Mouse (Mus musculus): ENCODE measurements at regions not wholly inside any gene's neighbourhood (a gene's known extent, or its start where the extent isn't known, plus 50 kb on each side); places are given as distances from the start of the nearest gene placed in this dataset.

DNA sequence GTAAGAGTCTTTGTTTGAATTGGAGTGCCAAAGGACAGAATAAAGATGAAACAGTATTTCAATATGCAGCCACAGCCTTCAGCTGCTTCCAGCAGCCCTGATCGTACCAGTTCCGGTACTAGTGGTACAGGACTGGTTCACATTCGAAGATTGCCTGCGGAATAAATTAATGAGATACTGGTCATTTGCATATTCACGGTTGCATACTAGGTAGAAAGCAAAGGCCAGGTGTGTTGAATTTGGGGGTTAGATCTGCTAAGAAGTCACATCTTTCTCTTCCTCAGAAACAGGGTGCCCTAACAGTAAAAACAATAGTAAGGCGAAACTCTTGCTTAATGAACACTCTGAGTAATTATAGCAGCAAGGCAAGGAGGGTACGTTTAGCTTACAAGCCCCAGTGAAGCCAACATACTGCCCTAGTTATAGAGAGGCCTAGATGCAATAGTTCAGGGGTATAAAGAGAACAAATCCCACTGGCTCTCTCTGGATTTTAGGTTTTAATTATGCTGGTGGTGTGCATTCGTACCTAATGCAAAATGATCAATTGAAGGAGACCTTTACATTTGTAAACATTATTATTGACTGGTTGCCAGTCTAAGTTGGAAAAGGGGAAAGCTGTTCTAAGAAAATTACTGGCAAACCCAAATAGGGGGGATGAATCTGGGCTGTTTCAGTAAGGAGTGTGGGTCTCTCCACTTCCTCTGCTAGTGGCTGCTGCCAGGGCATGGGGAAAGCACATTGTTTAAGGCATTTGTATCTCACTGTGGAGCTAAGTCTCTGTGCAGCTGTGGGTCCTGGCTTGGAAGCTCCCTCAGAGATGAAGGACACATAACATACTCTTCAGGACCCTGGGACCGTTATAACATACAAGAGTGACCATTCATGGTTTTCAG, 435.3 kb upstream of the Pou3f3 start:
- no peak overlapping the region for H3K27ac ChIP-seq (ENCODE audit: insufficient read depth, low read length)
- no peaks in the 10 kb centered on the region for H3K9me3 ChIP-seq (replicated peaks; ENCODE audit: control insufficient read depth, insufficient read depth, low read length, poor library complexity, severe bottlenecking)
- H3K9ac ChIP-seq (ENCODE audit: low read depth, poor library complexity, severe bottlenecking) = no peak overlapping the region
- H3K36me3 ChIP-seq (ENCODE audit: control insufficient read depth, insufficient read depth, low read length, poor library complexity, severe bottlenecking) = no peaks in the 10 kb centered on the region
- no peaks in the 10 kb centered on the region for H3K27me3 ChIP-seq (ENCODE audit: control insufficient read depth, insufficient read depth, low read length, poor library complexity, severe bottlenecking)
- no peaks in the 10 kb centered on the region for H3K4me1 ChIP-seq (ENCODE audit: control insufficient read depth, insufficient read depth, low read length)
- H3K4me3 ChIP-seq (ENCODE audit: low read depth, low read length) = no peak overlapping the region
- TF ChIP-seq EP300 (IDR thresholded peaks at IDR 0.05; ENCODE audit: insufficient read depth, low read depth, low read length) (no peak), POLR2A (IDR thresholded peaks at IDR 0.05; ENCODE audit: insufficient read depth, low read length) (no peak), CTCF (IDR thresholded peaks at IDR 0.05; ENCODE audit: low read depth, low read length) (no peak)

DNA sequence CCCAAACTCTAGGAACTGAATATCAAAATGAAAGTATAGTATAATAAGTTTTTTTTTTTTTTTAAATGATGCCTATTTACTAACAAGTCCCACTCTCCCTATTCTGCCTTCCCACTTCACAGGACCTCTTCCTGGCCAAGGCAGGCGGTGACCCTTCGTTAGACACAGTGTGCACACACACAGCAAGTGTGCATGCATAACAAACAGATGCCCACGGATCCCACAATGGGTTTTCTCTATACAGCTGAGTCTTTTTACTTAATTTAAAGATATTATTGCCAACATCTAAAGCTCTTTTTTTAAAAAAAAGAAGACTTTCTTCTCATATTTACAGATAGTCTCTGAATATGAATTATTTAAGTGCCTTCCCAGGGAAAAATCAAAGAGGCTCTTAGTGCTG, 434.5 kb upstream of the Pou3f3 start:
- H3K27me3 ChIP-seq (ENCODE audit: control insufficient read depth, insufficient read depth, low read length, poor library complexity, severe bottlenecking) = no peaks in the 10 kb centered on the region
- no peak overlapping the region for H3K4me3 ChIP-seq (ENCODE audit: low read depth, low read length)
- no peak overlapping the region for H3K9ac ChIP-seq (ENCODE audit: low read depth, poor library complexity, severe bottlenecking)
- H3K27ac ChIP-seq (ENCODE audit: insufficient read depth, low read length) = no peak overlapping the region
- TF ChIP-seq CTCF (IDR thresholded peaks at IDR 0.05; ENCODE audit: low read depth, low read length) = no peak
- no peak for TF ChIP-seq EP300 (IDR thresholded peaks at IDR 0.05; ENCODE audit: insufficient read depth, low read depth, low read length)
- TF ChIP-seq POLR2A (IDR thresholded peaks at IDR 0.05; ENCODE audit: insufficient read depth, low read length) = no peak
- H3K9me3 ChIP-seq (replicated peaks; ENCODE audit: control insufficient read depth, insufficient read depth, low read length, poor library complexity, severe bottlenecking) = no peaks in the 10 kb centered on the region
- no peaks in the 10 kb centered on the region for H3K36me3 ChIP-seq (ENCODE audit: control insufficient read depth, insufficient read depth, low read length, poor library complexity, severe bottlenecking)
- no peaks in the 10 kb centered on the region for H3K4me1 ChIP-seq (ENCODE audit: control insufficient read depth, insufficient read depth, low read length)

DNA sequence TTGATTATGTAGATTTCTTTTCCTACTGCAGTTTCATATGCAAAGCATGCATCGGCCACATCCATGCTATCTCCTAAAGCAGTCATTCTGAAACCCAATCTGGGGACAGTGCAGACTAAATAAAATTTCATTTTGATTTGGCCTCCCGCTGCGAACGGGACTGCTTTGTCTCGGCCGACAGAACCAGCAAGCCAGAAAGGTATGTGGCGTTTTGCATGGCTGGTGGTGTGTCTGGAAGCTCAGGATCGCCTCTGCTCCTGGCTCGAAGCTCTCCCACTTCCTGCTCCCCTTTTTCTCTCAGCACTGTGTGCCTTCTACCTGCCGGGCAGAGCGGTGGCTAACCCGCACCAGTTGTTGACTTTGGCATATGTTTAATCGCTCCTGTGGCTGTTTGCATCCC, 433.8 kb upstream of the Pou3f3 start:
- H3K27ac ChIP-seq (ENCODE audit: insufficient read depth, low read length) = no peak overlapping the region
- no peak for TF ChIP-seq CTCF (IDR thresholded peaks at IDR 0.05; ENCODE audit: low read depth, low read length)
- no peak for TF ChIP-seq EP300 (IDR thresholded peaks at IDR 0.05; ENCODE audit: insufficient read depth, low read depth, low read length)
- no peak for TF ChIP-seq POLR2A (IDR thresholded peaks at IDR 0.05; ENCODE audit: insufficient read depth, low read length)
- H3K27me3 ChIP-seq (ENCODE audit: control insufficient read depth, insufficient read depth, low read length, poor library complexity, severe bottlenecking) = no peaks in the 10 kb centered on the region
- no peak overlapping the region for H3K9ac ChIP-seq (ENCODE audit: low read depth, poor library complexity, severe bottlenecking)
- H3K4me3 ChIP-seq (ENCODE audit: low read depth, low read length) = no peak overlapping the region
- no peaks in the 10 kb centered on the region for H3K4me1 ChIP-seq (ENCODE audit: control insufficient read depth, insufficient read depth, low read length)
- H3K36me3 ChIP-seq (ENCODE audit: control insufficient read depth, insufficient read depth, low read length, poor library complexity, severe bottlenecking) = no peaks in the 10 kb centered on the region
- H3K9me3 ChIP-seq (replicated peaks; ENCODE audit: control insufficient read depth, insufficient read depth, low read length, poor library complexity, severe bottlenecking) = no peaks in the 10 kb centered on the region

DNA sequence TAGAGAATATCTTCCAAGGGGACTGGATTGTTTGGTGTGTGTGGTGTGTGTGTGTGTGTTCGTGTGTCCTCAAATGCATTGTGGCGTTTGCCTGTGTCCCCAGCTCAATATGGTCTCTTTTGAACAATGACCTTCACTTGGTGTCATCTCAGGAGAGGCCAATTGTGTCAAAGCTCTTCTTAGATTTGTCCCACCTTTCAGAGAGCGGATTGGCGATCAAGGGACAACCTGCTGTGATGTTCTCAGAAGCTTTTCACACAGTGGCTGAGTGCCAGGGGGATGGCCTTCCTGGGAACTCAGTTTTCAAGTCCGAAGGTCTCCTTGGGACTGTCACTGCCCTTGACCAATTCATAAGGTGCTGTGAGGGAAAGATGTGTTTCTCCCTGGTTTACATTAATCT, 433.0 kb upstream of the Pou3f3 start:
- no peak overlapping the region for H3K4me3 ChIP-seq (ENCODE audit: low read depth, low read length)
- no peak overlapping the region for H3K9ac ChIP-seq (ENCODE audit: low read depth, poor library complexity, severe bottlenecking)
- no peak for TF ChIP-seq POLR2A (IDR thresholded peaks at IDR 0.05; ENCODE audit: insufficient read depth, low read length)
- no peak for TF ChIP-seq EP300 (IDR thresholded peaks at IDR 0.05; ENCODE audit: insufficient read depth, low read depth, low read length)
- no peak for TF ChIP-seq CTCF (IDR thresholded peaks at IDR 0.05; ENCODE audit: low read depth, low read length)
- no peaks in the 10 kb centered on the region for H3K4me1 ChIP-seq (ENCODE audit: control insufficient read depth, insufficient read depth, low read length)
- no peaks in the 10 kb centered on the region for H3K27me3 ChIP-seq (ENCODE audit: control insufficient read depth, insufficient read depth, low read length, poor library complexity, severe bottlenecking)
- no peak overlapping the region for H3K27ac ChIP-seq (ENCODE audit: insufficient read depth, low read length)
- no peaks in the 10 kb centered on the region for H3K9me3 ChIP-seq (replicated peaks; ENCODE audit: control insufficient read depth, insufficient read depth, low read length, poor library complexity, severe bottlenecking)
- H3K36me3 ChIP-seq (ENCODE audit: control insufficient read depth, insufficient read depth, low read length, poor library complexity, severe bottlenecking) = no peaks in the 10 kb centered on the region

DNA sequence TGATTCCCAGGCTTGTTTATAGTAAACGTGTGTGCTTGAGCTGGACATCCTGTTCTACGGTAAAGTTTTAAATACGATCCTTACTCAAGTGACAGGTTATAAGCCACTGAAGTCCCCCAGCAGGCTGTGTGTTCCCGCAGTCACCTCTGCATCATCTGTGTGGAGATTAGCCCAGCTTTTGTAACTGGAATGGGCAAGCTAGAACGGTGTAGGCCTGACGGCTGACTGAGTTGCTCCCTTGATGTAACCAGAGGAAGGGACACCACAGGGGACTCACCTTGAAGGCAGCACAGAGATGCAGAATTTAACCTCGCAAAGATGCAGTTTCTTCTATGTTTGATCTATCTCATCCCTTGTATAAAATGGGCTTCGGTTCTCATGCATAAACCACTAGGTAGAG, 418.4 kb upstream of the Pou3f3 start:
- Histone ChIP-seq H3K9ac (ENCODE audit: low read depth, poor library complexity, severe bottlenecking) (no peak overlapping the region), H3K27me3 (ENCODE audit: control insufficient read depth, insufficient read depth, low read length, poor library complexity, severe bottlenecking) (no peaks in the 10 kb centered on the region; the same call in 1 of the 2 replicates), H3K9me3 (replicated peaks; ENCODE audit: control insufficient read depth, insufficient read depth, low read length, poor library complexity, severe bottlenecking) (peaks cover 4% of the 10 kb centered on the region; the same call in 1 of the 2 replicates), H3K4me1 (ENCODE audit: control insufficient read depth, insufficient read depth, low read length) (no peaks in the 10 kb centered on the region), H3K4me3 (ENCODE audit: low read depth, low read length) (no peak overlapping the region), H3K27ac (ENCODE audit: insufficient read depth, low read length) (no peak overlapping the region), H3K36me3 (ENCODE audit: control insufficient read depth, insufficient read depth, low read length, poor library complexity, severe bottlenecking) (no peaks in the 10 kb centered on the region)
- no peak for TF ChIP-seq POLR2A (IDR thresholded peaks at IDR 0.05; ENCODE audit: insufficient read depth, low read length)
- TF ChIP-seq CTCF (IDR thresholded peaks at IDR 0.05; ENCODE audit: low read depth, low read length) = no peak
- no peak for TF ChIP-seq EP300 (IDR thresholded peaks at IDR 0.05; ENCODE audit: insufficient read depth, low read depth, low read length)

DNA sequence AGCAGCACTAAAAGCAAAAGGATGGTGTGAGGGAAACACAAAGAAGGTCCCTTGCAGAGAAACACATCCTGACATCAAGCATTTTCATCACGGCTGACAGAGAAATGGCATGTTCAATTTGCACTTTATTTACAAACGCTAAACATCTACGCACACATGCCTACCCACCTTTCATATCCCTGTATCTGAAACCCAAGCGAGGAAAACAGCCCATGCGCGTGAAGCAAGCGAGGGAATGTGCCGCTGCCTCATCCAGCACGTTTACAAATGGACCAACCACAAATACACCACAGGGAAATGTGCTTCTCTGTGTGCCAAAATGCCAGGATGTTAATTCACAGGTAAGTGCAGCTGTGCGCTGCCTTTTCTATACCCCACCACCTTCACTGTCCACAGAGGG, 399.7 kb upstream of the Pou3f3 start:
- H3K4me3 ChIP-seq (ENCODE audit: low read depth, low read length) = no peak overlapping the region
- no peaks in the 10 kb centered on the region for H3K27me3 ChIP-seq (ENCODE audit: control insufficient read depth, insufficient read depth, low read length, poor library complexity, severe bottlenecking)
- H3K9ac ChIP-seq (ENCODE audit: low read depth, poor library complexity, severe bottlenecking) = no peak overlapping the region
- H3K27ac ChIP-seq (ENCODE audit: insufficient read depth, low read length) = no peak overlapping the region
- TF ChIP-seq CTCF (IDR thresholded peaks at IDR 0.05; ENCODE audit: low read depth, low read length) (no peak), POLR2A (IDR thresholded peaks at IDR 0.05; ENCODE audit: insufficient read depth, low read length) (no peak), EP300 (IDR thresholded peaks at IDR 0.05; ENCODE audit: insufficient read depth, low read depth, low read length) (no peak)
- H3K9me3 ChIP-seq (replicated peaks; ENCODE audit: control insufficient read depth, insufficient read depth, low read length, poor library complexity, severe bottlenecking) = 0 out of 2 replicates have a peak, but pooled peaks cover 2% of the 10 kb centered on the region
- no peaks in the 10 kb centered on the region for H3K36me3 ChIP-seq (ENCODE audit: control insufficient read depth, insufficient read depth, low read length, poor library complexity, severe bottlenecking)
- no peaks in the 10 kb centered on the region for H3K4me1 ChIP-seq (ENCODE audit: control insufficient read depth, insufficient read depth, low read length)

Measured in ES-Bruce4 (cell line).